Mouse (Mus musculus): ENCODE results near the gene Git2.

GRCm38 (mm10) chr5:114764812-114765735 lies 10.2 kb downstream of the Git2 start:
- TF ChIP-seq CTCF (IDR thresholded peaks at IDR 0.05; ENCODE audit: low read depth, low read length) (no peak), GATA1 (IDR thresholded peaks at IDR 0.05; ENCODE audit: borderline replicate concordance, low read length) (no peak), TAL1 (conservative IDR thresholded peaks at IDR 0.05; ENCODE audit: low read depth, low read length) (no peak)

All from G1E (cell line).